Mouse (Mus musculus): ENCODE results near the gene Amotl1.

DNA sequence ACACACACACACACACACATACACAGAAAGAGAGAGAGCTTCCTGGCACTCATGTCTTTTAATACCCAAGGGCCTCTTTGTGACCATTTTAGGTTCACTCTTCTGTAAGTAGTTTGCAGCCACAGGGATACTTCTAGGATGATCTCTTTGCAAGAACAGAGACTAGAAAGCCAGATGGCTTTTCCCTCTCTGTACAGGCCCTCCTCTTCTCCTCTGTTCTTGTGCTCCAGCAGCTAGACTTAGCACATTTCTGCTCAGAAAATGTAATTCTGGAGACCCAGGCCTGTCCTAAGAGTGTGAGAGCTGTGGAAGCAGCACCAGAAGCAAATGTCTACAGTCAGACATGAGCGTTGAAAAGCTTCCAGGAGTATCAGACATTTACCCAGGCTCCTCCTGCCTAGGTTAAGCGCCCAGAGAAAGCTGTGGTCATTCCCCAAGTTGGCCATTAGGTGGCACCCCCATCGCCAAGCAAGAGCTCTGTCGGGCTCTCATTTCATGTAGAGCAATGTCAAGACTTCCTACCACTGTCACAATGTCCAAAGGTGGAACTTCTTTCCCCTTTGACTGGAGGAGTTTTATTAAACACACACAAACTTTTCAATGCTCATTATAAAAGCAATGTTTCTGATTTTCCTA lies 121.3 kb downstream of the Amotl1 start:
- peak; percentile 87 for TF ChIP-seq CTCF (IDR thresholded peaks at IDR 0.05; ENCODE audit: insufficient read depth, low read length)
- no peak for TF ChIP-seq POLR2A (IDR thresholded peaks at IDR 0.05; ENCODE audit: borderline replicate concordance, extremely low read depth, low read depth, low read length)
